Mouse (Mus musculus): ENCODE measurements around the gene Scgn.
A peak's percentile ranks its signal among the peaks of the same experiment; 100 is the strongest.

Scgn gene

DNA sequence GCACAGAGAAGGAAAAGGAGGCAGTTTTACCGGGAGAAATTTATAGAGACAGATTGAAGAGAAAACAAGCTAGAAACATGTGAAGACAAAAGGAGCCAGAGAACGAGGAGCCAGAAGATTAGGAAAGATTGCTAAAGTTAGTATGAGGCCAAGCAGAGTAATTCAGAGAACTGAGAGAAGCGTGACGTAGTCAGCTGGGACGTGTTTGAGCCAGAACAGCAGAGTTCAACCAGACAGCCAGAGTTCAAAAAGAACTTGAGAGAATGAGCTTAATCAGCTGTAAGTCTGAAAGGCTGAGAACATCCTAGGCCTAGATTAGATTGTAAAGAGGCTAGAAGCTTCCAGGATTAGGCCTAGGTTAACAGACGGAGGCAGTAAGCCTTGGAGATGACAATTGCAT lies 50.7 kb downstream of the Scgn start:
- peak; percentile 4 for DNase-seq (ENCODE audit: extremely low read depth, low read depth, low spot score)

DNA sequence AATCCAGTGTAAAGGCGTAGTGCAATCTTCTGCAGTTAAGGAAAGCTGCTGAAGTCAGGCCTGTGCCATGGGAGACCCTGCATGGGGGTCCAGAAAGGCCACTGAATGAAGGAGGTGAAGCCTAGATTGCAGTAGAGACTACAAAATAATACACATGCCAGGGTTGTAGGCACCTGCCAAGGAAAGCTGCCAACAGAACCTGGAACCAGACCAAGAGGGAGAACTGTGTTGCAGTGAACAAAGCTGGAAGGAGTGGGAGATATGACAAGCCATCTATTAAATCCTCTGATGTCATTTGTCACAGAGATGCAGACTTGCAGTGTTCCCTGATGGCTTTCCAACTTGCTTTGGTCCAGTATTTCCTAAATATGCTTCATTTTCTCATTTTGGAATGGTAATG lies 52.3 kb downstream of the Scgn start:
- DNase-seq (ENCODE audit: extremely low read depth, low read depth, low spot score), result no peak

- no peak for DNase-seq (ENCODE audit: extremely low read depth, low read depth, low spot score)
These were observed 56.8 kb downstream of the Scgn start, which contains the start of gene Hist1h2aa for GRCm38 (mm10) chr13:23934211-23934520. TSS of gene Hist1h2aa (plus strand) at chr13:23934462.

- no peak for DNase-seq (ENCODE audit: extremely low read depth, low read depth, low spot score)
These were observed 57.4 kb downstream of the Scgn start, which contains the start of gene Hist1h2ba for GRCm38 (mm10) chr13:23933421-23934210. TSS of gene Hist1h2ba (minus strand) at chr13:23934156.

DNA sequence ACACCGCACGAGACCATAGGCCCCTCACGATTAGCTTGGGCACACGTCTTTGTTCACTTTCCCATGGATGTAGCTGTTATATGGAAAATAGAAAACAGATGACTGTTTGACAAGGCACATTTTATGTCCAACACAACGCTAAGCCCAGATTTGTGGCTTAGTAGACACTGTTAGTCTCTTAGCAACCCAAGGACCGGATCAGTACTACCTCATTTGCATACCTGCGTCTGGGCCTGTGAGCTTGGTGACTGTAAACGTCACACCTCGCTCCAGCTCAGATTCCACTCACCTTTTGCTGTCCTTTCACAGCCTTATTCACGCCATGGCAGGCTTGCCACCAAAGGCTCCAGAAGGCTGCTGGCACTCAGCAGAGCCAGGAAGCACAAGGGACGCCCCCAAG lies 60.1 kb downstream of the Scgn start:
- no peak for DNase-seq (ENCODE audit: extremely low read depth, low read depth, low spot score)

DNA sequence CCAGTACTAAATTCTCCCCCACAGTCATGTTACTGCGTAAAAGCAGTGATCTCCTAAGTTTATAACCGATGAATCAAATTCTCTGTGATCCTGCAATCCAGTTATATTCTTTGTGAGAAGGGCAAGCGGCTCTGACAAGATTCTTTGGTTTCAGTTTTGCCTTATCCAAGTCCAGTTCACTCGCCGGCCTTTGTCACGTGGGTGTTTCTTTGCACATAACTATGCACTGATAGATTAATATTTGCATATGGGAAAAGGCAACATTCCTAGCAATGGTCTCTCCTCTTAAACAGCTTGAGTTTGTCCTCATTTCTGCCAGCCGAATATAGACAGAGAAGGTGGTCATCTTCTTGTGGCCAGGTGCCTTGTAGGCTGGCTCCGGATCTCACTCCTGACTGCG lies 60.6 kb downstream of the Scgn start:
- DNase-seq (ENCODE audit: extremely low read depth, low read depth, low spot score), result no peak

GRCm38 (mm10) chr13:23928637-23929036 lies 62.4 kb downstream of the Scgn start:
- no peak for DNase-seq (ENCODE audit: extremely low read depth, low read depth, low spot score)

DNA sequence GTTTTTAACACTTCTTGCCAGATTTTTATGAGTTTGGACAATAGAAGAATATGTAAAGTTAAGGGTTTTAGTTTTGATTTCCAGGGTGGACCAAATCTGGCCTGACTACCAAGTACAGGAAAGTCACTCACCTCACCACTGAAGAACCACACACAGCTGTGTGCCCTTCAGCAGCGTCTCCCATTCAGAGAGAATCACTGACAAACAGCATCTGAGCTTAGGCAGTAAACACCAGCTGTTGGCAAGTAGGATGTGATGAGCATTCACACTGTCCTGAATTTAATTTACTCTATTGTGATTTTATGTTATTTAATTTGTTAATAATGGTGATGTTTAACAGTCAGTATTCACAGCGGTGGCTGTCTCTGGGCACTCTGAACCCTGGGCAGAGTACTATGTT lies 65.2 kb downstream of the Scgn start:
- no peak for DNase-seq (ENCODE audit: extremely low read depth, low read depth, low spot score)

- no peak for DNase-seq (ENCODE audit: extremely low read depth, low read depth, low spot score)
These were observed 73.3 kb downstream of the Scgn start for GRCm38 (mm10) chr13:23917674-23918073.

DNA sequence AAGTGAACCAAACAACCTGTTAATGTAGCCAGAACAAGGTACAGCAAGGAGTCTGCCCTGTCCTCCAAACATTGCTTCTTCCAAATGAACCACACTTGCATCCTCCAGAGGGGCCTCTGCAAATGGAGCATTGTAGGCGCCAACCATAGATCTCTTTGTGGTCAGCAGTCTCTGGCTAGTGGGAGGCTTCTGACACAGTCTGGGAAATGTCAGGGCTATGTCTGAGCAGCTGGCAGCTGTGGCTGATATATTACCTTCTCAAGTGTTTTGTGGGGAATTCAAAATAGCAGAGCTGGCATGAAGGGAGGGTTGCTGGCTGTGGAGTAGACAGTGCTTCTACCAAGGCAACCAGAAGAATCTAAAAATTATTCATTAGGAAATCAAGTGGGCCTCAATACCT lies 74.9 kb downstream of the Scgn start:
- no peak for DNase-seq (ENCODE audit: extremely low read depth, low read depth, low spot score)

- DNase-seq (ENCODE audit: extremely low read depth, low read depth, low spot score), result no peak
These were observed 76.4 kb downstream of the Scgn start, which contains the start of gene Slc17a4 for GRCm38 (mm10) chr13:23914376-23915167. TSS of gene Slc17a4 (minus strand) at chr13:23915009.

DNA sequence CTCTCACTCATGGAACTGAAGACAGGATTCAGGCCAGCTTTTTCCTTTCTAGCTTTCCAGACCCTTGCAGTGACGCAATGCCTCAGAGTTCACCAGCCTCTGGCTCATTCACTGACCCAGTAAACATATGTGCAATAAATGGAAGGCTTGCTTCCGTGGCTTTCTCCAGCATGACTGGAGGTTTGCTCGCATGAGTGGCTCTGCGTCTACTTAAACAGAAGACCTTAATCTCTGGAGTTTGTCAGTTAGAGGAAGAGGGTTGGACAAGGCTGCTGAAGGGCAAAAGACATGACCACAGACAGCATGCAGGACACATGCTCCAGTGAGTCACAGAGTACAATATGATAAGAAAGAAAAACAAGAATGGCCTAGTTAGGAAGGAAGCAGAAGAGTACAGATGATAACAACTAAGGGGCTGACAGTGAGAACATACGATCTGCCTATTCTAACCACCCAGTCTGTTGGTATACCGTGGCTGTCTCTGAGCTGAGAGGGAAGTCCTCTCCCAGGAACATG lies 77.2 kb downstream of the Scgn start:
- DNase-seq (ENCODE audit: extremely low read depth, low read depth, low spot score), result no peak

- no peak for DNase-seq (ENCODE audit: extremely low read depth, low read depth, low spot score)
These were observed 79.7 kb downstream of the Scgn start for GRCm38 (mm10) chr13:23911335-23911734.

DNA sequence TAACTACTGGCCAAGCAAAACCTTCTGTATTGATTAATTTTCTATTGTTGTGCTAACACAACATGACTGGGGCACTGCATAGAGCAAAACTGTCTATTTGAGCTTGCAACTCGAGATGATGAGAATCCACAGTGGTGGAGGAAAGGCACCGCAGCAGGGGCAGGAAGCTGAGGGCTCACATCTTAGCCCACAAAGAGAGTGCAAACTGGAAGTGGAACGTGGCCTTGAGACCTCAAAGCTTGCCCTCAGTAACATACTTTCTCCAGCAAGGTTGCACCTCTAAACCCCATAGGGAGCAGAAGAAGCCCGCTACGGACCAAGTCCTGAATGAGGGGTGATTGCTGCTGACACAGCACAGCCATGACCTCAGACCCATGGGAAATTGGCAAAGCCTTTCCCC lies 80.9 kb downstream of the Scgn start:
- DNase-seq (ENCODE audit: extremely low read depth, low read depth, low spot score), result no peak

- no peak for DNase-seq (ENCODE audit: extremely low read depth, low read depth, low spot score)
These were observed 84.1 kb downstream of the Scgn start for GRCm38 (mm10) chr13:23906906-23907305.
